Mouse (Mus musculus): ENCODE results near the gene Vmn1r170.
"Not testable (repeated sequence)": the region's sequence is repeated elsewhere in the genome, so short reads cannot be mapped to it uniquely, and the experiment has no call there.

Gene Vmn1r170

GRCm38 (mm10) chr7:23605875-23606274 is at the start of gene Vmn1r170:
Vmn1r170 (plus strand) TSS chr7:23606175.
- not testable (repeated sequence) for DNase-seq (ENCODE audit: low spot score)

DNA sequence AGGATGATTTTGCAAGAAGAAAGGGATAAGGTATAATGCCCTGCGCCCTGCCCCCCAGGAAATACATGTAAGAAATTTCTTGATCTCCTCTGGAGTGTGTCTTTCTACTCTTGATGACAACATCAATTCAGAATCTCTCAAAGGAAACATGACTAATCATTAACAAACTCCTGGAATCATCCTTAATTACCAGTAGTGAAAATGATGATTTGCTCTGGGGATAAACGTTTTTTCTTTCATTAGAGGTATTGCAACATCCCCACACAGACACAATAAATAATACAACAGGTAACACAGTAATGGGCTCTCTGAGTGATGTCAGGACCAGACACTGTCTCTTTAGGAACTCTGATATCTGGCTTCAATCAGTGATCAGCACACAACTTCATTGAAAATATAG is 30.7 kb upstream of the Vmn1r170 start, which contains the start of gene Vmn1r169:
Gene Vmn1r169 (plus strand): TSS at position 301 of the 400 bp plus-strand sequence.
- not testable (repeated sequence) for DNase-seq (ENCODE audit: low spot score)

GRCm38 (mm10) chr7:23630422-23630821 is 24.4 kb downstream of the Vmn1r170 start, which contains the start of gene Vmn1r171:
Vmn1r171 (plus strand) TSS chr7:23630722.
- DNase-seq (ENCODE audit: low spot score) = no peak
